Mouse (Mus musculus): ENCODE results near the gene Ssh3.

Ssh3 gene

GRCm38 (mm10) chr19:4296611-4297010 lies 27.6 kb upstream of the Ssh3 start:
- in situ Hi-C loops (cut with MboI): no loop called here

GRCm38 (mm10) chr19:4295391-4295790 lies 26.4 kb upstream of the Ssh3 start:
- in situ Hi-C loops (cut with MboI): no loop called here

- in situ Hi-C loops (cut with MboI): loop anchor here (5.0 kb wide), 1 partner anchor 37 kb away; no protein-coding TSS in a partner anchor
These were observed 25.6 kb upstream of the Ssh3 start for GRCm38 (mm10) chr19:4294381-4295097.

- in situ Hi-C loops (cut with MboI): loop anchor here (5.0 kb wide), 1 partner anchor 34 kb away; no protein-coding TSS in a partner anchor
These were observed 22.2 kb upstream of the Ssh3 start for GRCm38 (mm10) chr19:4291161-4291560.

- in situ Hi-C loops (cut with MboI): loop anchor here (5.0 kb wide), 1 partner anchor 33 kb away; no protein-coding TSS in a partner anchor
These were observed 21.8 kb upstream of the Ssh3 start for GRCm38 (mm10) chr19:4290749-4291148.

- in situ Hi-C loops (cut with MboI): no loop called here
These were observed 14.7 kb upstream of the Ssh3 start for GRCm38 (mm10) chr19:4283653-4284052.

GRCm38 (mm10) chr19:4282898-4283553 lies 14.0 kb upstream of the Ssh3 start, which contains the start of gene Ankrd13d:
Ankrd13d (minus strand) TSS chr19:4283137.
- in situ Hi-C loops (cut with MboI): no loop called here

GRCm38 (mm10) chr19:4280425-4280824 lies 11.4 kb upstream of the Ssh3 start:
- in situ Hi-C loops (cut with MboI): no loop called here

- in situ Hi-C loops (cut with MboI): no loop called here
These were observed 10.5 kb upstream of the Ssh3 start for GRCm38 (mm10) chr19:4279487-4279886.

- in situ Hi-C loops (cut with MboI): no loop called here
These were observed 2.0 kb upstream of the Ssh3 start for GRCm38 (mm10) chr19:4270972-4271371.

- in situ Hi-C loops (cut with MboI): no loop called here
These were observed 1.2 kb upstream of the Ssh3 start for GRCm38 (mm10) chr19:4270187-4270586.

GRCm38 (mm10) chr19:4265956-4266355 lies 3.0 kb downstream of the Ssh3 start:
- in situ Hi-C loops (cut with MboI): no loop called here

GRCm38 (mm10) chr19:4264171-4264780 lies 4.7 kb downstream of the Ssh3 start:
- in situ Hi-C loops (cut with MboI): no loop called here

GRCm38 (mm10) chr19:4263702-4264101 lies 5.3 kb downstream of the Ssh3 start:
- in situ Hi-C loops (cut with MboI): no loop called here

GRCm38 (mm10) chr19:4262756-4263155 lies 6.2 kb downstream of the Ssh3 start:
- in situ Hi-C loops (cut with MboI): no loop called here

- in situ Hi-C loops (cut with MboI): no loop called here
These were observed 7.8 kb downstream of the Ssh3 start for GRCm38 (mm10) chr19:4261038-4261698.

- in situ Hi-C loops (cut with MboI): loop anchor here (5.0 to 10.0 kb wide), 2 partner anchors 34 to 57 kb away; no protein-coding TSS in a partner anchor
These were observed 11.1 kb downstream of the Ssh3 start for GRCm38 (mm10) chr19:4257897-4258252.

- in situ Hi-C loops (cut with MboI): loop anchor here (5.0 to 10.0 kb wide), 2 partner anchors 35 to 57 kb away; no protein-coding TSS in a partner anchor
These were observed 11.6 kb downstream of the Ssh3 start for GRCm38 (mm10) chr19:4257216-4257896.

GRCm38 (mm10) chr19:4255583-4256162 lies 13.3 kb downstream of the Ssh3 start:
- in situ Hi-C loops (cut with MboI): loop anchor here (5.0 to 10.0 kb wide), 2 partner anchors 37 to 59 kb away; no protein-coding TSS in a partner anchor

GRCm38 (mm10) chr19:4254230-4254629 lies 14.8 kb downstream of the Ssh3 start:
- in situ Hi-C loops (cut with MboI): loop anchor here (10.0 kb wide), 1 partner anchor 61 kb away; no protein-coding TSS in a partner anchor

GRCm38 (mm10) chr19:4248683-4249082 lies 20.3 kb downstream of the Ssh3 start:
- in situ Hi-C loops (cut with MboI): loop anchor here (5.0 kb wide), 1 partner anchor 41 kb away; no protein-coding TSS in a partner anchor
